Mouse (Mus musculus): ENCODE measurements at regions not wholly inside any gene's neighbourhood (a gene's known extent, or its start where the extent isn't known, plus 50 kb on each side); places are given as distances from the start of the nearest gene placed in this dataset.
A peak's percentile ranks its signal among the peaks of the same experiment; 100 is the strongest.
"Not testable (repeated sequence)": the region's sequence is repeated elsewhere in the genome, so short reads cannot be mapped to it uniquely, and the experiment has no call there.

DNA sequence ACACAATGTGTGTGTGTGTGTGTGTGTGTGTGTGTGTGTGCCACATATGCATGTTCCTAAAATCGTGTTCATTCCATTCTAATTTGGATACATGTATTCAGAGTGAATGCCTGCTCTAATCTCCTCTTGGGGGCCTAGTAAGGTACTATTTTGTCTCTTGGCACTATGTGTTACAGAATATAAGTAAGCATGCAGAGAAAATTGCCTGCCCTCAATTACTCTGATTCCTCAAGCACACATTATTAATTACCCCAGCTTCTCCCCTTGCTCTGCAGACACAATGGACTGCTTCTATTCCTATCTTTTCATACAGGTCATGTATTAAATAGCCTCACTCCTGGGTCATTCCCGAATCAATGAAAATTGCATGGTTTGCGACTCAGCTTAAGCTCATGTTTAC is 406.3 kb downstream of the Trib2 start:
- DNase-seq (ENCODE audit: low read depth): no peak

DNA sequence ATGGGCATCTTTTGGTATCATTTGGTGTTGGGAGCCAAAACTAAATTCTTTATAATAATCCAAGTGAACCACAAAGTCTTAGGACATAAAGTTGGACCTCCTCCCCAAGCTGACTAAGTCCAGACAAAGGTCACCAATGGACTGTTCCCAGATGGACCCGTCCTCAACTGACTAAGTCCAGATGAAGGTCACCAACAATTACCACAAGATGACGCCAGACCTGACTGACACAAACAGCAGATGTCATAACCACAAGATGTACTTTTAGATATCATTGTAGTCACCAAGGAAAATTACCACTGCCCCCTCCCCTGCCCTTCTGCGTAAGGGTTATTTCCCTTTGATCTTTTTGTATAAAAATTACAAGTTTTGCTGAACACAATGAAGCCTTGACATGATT is 409.1 kb downstream of the Trib2 start:
- DNase-seq (ENCODE audit: low read depth): not testable (repeated sequence)

DNA sequence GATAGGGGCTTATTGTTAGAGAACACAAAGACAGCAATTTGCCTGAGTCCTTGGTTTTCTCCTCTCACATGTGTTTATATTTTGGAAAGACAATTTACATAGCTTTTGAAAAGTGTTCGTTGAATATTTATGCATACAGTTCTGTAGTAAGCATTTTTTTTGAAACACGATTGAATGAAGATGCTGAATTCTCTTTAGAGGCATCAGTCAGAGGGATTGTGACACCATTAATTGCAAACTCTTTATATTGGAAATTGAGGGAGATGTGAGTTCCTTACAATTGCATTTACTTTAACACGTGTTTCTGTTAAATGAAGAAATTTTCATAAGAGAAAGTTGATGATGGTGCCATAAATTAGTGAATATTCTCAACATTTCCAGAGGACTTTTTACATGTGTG is 424.1 kb downstream of the Trib2 start:
- no peak for DNase-seq (ENCODE audit: low read depth)

GRCm38 (mm10) chr12:15388574-15388973 is 428.1 kb downstream of the Trib2 start:
- no peak for DNase-seq (ENCODE audit: low read depth)

- DNase-seq (ENCODE audit: low read depth): no peak
These were observed 458.9 kb downstream of the Trib2 start for GRCm38 (mm10) chr12:15357808-15358207.

- DNase-seq (ENCODE audit: low read depth): no peak
These were observed 495.8 kb downstream of the Trib2 start for GRCm38 (mm10) chr12:15320697-15321449.

DNA sequence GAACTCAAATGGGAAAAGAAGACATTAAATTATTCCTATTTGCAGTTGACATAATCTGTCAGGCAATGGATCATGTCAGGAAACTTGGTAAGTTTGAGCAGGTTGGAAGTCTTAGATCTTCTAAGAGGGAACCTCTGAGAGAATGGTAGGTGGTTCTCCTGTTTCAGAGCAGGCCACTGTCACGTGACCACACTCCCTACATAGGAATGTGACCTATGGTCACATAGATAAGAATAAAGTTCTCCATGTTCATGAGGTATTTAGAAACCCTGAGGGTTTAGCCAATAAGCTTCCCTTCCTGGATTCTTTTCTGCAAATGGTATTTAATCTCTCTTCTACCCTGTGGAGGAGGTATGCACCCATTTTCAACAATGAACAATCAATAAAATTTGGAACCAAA is 497.1 kb downstream of the Trib2 start:
- DNase-seq (ENCODE audit: low read depth): no peak

DNA sequence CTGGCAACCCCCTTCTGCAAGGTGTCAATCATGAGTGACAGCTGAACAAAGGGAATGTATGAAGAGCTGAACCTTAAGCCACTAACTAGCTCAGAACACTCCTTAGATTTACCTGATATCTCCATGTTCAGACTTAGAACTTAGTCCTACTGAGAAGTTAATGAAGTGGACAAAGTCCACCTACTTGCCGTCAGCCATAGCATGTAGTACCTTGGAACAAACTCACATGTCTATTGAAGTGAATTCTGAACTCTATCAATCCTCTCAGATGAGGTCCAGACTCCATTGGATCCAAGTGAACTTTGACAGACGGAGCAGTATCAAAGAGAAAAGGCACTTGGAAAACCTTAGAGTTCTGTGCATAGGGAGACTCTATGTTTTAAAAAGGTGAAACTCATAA is 521.8 kb downstream of the Trib2 start:
- DNase-seq (ENCODE audit: low read depth): no peak

- DNase-seq (ENCODE audit: low read depth): no peak
These were observed 554.6 kb downstream of the Trib2 start for GRCm38 (mm10) chr12:15262165-15262564.

GRCm38 (mm10) chr12:15261604-15262003 is 555.1 kb downstream of the Trib2 start:
- no peak for DNase-seq (ENCODE audit: low read depth)

DNA sequence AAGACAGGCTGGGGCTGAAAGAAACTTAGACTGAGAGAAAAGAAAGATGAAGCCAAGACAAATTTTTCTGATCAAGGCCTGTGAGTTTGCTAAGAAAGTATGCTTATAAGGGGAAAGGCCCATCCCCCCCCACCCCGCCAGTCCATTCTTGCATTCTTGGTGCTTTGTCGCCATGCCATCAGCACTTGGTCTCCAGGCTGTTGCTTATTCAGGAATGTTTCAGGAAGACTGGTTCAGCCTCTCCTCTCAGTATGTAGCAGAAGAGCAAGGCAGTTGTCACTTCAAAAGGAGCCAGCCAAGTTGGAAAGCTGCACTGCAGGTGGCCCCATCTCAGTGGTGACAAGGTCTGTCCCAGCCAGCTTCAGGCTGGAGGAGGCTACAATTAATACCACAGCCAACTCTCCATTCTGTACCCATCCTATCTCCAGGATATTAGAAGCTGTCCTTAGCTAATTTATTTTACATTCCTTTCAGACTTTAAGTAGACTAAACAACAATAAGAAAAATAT is 555.8 kb downstream of the Trib2 start:
- DNase-seq (ENCODE audit: low read depth): no peak

GRCm38 (mm10) chr12:15244966-15245365 is 571.8 kb downstream of the Trib2 start:
- DNase-seq (ENCODE audit: low read depth): no peak

- peak; percentile 1 for DNase-seq (ENCODE audit: low read depth)
These were observed 594.1 kb downstream of the Trib2 start for GRCm38 (mm10) chr12:15222497-15223170.

DNA sequence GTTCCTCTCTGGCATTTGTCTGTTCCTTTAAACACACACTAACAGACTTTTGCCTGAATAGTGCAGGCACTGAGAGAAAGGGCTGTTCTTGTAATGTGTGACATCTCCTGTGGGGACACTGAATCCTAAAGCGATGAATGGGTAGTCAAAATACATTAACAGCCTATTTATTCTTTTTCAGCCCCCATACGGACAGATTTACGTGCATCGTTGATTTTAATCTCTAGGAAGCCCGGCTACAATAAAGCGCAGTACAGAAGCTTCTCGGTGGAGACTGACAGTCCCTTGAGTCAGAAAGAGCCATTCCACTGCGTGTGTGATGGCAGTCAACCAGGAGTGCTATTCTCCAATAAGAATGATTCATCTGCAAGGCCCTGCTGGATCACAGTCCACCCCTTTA is 598.2 kb downstream of the Trib2 start:
- DNase-seq (ENCODE audit: low read depth): no peak

GRCm38 (mm10) chr12:15216180-15216579 is 600.5 kb downstream of the Trib2 start:
- no peak for DNase-seq (ENCODE audit: low read depth)

DNA sequence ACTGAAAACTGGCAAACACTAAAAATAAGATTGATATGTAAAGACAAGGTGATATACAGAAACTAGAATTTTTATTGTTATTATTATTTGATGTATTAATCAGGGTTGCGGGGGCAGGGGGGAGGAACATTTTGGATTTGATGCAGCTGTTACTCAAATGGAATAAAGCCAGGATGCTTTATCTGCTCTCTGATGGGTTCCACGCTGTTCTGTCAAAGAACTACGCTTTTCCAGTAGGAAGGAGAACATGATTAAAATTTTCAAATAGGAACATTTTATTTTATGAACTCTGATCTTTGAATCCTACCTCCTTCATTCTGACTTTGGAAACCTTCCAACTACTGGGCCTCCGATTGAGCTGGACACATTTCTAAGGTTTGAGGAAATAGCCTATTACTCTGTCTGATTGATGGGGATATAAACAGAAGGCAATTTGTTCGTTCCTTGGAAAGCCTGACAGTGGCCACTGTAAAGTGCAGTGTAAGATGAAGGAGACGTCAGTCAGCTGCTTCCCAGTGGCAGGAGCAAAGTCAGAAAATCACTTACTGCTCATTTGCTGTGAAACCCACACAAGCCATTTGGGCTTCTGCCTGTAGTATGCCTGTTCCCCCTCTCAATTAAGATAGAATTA is 642.2 kb downstream of the Trib2 start:
- DNase-seq (ENCODE audit: low read depth): no peak

GRCm38 (mm10) chr12:15162605-15163004 is 654.1 kb downstream of the Trib2 start:
- no peak for DNase-seq (ENCODE audit: low read depth)

- no peak for DNase-seq (ENCODE audit: low read depth)
These were observed 654.9 kb downstream of the Trib2 start for GRCm38 (mm10) chr12:15161864-15162263.

DNA sequence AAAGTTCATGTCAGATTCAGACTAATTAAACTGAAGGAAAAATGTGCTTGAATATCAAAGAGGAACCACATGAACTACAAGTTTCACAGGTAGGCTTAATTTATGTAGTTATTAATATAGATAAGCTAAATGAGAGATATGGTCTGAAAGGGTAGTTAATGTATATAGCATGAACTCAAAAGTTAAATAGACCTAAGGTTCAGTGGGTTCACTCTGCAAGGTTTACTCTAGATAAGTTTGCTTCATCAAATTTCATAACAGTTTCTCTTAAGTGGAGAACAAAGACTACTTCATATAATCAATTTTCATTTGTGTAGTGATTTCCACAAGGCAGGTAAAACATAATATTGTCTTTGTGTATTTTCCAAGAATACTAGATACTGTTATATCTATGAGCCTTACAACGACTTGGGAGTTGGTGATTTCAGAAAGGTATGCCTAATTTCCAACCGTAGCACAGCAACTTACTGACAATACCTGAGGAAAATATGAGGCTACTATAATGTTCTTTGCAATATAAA is 656.2 kb downstream of the Trib2 start:
- DNase-seq (ENCODE audit: low read depth): no peak

GRCm38 (mm10) chr12:15146398-15146797 is 670.3 kb downstream of the Trib2 start:
- no peak for DNase-seq (ENCODE audit: low read depth)

- DNase-seq (ENCODE audit: low read depth): no peak
These were observed 679.7 kb downstream of the Trib2 start for GRCm38 (mm10) chr12:15137039-15137438.

- no peak for DNase-seq (ENCODE audit: low read depth)
These were observed 692.5 kb downstream of the Trib2 start for GRCm38 (mm10) chr12:15124179-15124578.
